Mouse (Mus musculus) frontal cortex, postnatal 36 days (tissue): ENCODE results near the gene Cyp1a2.
A peak's percentile ranks its signal among the peaks of the same experiment; 100 is the strongest.

Source experiments
- DNase-seq, 2 experiments: peaks; one replicate each; pipeline ENCODE4 v3.0.0; 2022; ENCODE audit warnings: low spot score in 2 of 2

The Cyp1a2 gene

DNA sequence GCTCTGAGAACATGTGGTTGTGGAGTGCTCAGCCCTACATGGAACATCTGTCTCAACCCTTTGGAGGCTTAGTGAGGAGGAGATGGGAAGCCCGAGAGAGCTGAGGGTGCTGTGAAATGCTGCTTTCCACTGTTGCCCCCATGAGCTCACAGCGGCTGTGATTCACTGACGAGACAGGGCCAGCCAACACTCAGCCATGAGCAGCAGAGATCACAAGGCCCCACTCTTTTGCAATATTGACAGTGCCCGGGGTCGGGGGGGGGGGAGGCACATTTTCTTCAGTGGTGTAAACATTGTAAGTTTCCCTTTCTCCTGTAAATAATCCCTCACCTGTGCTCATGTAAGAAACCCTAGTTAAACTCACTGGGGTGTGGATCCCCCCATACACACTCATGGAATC is 12.0 kb downstream of the Cyp1a2 start:
- no peak for DNase-seq

- no peak for DNase-seq
Measured at GRCm38 (mm10) chr9:57671037-57671436, 12.5 kb downstream of the Cyp1a2 start.

DNA sequence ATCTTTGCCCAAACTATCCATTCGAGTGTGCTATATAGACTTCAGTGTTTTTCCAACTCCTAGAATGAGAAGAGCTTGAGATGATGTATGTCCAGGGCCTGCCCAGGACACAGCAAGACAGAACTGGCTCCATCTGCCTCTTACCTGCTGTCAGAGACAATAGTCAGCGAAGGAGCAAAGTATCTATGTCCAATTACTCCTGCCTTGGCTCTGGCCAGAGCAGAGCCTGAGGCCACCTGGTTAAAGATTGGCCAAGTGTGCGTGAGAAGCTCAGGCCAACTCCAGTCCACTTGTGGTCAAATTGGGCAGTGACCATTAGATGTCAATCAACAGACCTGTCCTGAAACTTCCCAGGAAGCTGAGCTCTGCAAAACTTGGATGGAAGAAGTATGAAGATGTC is 13.9 kb downstream of the Cyp1a2 start:
- no peak for DNase-seq

- DNase-seq, result no peak
Measured at GRCm38 (mm10) chr9:57668277-57668676, 15.2 kb downstream of the Cyp1a2 start.

DNA sequence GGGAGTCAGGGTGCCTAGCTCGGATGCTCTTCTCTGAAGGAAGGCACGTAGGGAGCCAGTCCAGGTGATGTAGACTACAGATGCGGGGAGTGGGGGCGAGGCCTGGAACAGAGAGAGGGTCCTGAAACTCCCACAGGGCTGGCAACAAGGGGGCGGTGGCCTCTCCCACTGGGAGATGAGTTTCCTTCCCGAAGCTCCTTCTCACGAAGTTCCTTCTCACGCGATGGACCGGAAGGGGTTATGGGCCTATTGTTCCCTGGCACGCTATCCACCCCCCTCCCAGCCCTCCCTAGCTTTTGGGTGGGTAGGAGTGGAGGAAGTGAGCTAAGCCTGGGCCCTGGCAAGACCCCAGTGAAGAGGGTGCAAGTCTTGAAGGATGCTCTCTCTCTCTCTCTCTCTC is 15.7 kb downstream of the Cyp1a2 start:
- DNase-seq, result no peak

DNA sequence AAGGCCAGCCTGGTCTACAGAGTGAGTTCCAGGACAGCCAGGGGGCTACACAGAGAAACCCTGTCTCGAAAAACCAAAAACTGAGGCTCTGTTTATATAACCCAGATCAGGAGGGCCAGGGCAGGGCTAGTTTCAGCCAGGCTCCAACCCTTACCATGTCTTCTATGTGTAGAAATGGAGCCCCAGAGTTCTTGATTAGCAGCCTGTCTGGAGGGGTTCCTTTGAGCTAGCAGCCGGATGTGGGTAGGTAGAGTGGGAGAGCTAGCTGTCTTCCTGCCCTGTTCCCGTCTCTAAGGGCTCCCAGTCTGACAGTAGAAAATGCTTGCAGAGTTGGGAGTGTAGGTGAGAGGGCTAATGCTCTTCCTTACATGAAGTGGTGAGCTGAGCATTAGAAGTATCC is 16.4 kb downstream of the Cyp1a2 start:
- DNase-seq, result no peak

GRCm38 (mm10) chr9:57666536-57666935 is 17.0 kb downstream of the Cyp1a2 start:
- no peak for DNase-seq

DNA sequence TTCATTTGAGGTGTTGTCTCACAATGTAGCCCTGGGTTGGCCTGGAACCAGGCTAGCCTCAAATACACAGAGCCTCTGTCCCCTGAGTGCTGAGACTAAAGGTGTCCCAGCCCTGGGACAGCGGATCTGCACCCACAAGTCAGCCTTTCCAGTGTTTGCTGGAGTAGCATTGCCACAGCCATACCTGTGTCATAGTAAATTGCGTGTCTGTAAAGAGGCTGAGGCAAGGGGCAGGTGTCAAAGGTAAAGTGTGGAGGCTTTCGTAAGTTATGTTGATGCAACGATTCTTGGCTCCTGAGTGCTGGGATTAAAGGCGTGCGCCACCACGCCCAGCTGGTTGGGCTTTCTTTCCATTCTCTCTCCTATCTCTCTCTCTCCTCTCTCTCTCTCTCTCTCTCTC is 18.9 kb downstream of the Cyp1a2 start:
- DNase-seq, result no peak

DNA sequence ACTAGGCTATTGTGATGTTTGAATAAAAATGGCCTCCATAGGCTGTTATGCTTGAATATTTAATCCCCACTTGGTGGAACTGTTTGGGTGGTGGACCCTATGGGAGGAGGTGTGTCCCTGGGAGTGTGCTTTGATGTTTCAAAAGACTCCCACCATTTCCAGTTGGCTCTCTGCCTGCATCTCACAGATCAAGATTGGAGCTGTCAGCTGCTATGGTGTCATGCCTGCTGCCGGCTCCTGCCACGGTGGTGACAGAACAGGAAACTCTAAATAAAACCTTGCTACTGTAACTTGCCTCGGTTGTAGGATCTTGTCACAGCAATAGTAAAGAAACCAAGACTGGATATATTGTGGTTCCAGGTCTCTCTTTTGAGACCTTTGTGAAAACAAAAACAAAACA is 22.0 kb downstream of the Cyp1a2 start:
- DNase-seq, result no peak

DNA sequence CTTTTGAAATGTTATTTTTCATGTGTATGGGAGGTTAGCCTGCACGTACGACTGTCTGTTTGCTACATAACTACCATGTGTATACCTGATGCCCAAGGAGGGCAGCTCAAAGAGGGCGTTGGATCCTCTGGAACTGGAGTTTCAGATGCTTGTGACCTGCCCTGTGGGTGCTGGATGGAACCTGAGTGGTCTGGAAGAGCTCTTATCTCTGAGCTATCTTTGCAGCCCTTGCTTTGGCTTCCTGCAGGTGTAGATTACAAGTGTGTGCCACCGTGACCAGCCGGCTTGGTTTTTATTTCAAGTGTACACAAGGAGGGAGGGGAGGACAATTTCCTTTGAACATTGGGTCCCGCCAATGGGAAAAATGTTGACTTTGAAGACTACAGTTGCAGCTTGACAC is 23.0 kb downstream of the Cyp1a2 start:
- no peak for DNase-seq

DNA sequence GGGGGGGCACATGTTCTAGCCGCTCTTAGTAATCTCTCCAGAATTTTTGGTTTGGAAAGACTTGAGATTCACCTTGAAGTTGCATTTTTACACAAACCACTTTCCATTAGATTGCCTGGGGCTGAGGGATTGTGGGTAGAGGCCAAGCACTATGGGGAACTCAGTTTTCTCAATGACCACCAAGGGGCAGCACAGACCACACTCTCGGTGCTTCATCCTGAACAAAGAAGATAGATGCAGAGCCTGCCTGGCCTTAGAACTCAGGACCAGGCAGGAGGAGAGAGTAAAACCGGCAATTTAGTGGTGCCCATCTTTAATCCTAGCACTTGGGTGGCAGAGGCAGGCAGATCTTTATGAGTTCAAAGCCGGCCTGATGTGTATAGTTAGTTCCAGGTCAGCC is 23.7 kb downstream of the Cyp1a2 start:
- DNase-seq, result peak; percentile 75 to 78

- DNase-seq, result no peak
Measured at GRCm38 (mm10) chr9:57658970-57659369, 24.5 kb downstream of the Cyp1a2 start.

DNA sequence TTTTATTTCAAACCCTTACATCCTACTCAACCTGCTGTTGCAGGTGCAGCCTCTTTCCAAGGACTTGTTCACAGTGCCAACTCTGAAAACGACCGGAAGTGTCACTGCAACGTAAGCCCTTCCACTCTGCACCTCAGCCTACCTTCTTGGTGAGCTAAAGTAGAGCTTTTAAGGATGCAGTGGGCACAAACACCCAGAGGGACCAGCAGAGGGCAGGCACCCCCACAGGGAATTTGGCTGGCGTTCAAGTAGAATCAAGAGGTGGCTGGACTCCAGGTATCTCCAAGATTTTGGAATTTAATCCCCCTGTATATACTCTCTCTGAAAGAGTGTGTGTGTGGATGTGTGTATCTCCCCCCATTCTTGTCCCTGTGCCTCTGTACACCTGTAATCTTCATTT is 25.7 kb downstream of the Cyp1a2 start:
- DNase-seq, result no peak

GRCm38 (mm10) chr9:57656631-57657350 is 26.7 kb downstream of the Cyp1a2 start:
- DNase-seq, result no peak

GRCm38 (mm10) chr9:57655749-57656148 is 27.8 kb downstream of the Cyp1a2 start:
- DNase-seq, result peak; percentile 93

- no peak for DNase-seq
Measured at GRCm38 (mm10) chr9:57654966-57655365, 28.5 kb downstream of the Cyp1a2 start.

GRCm38 (mm10) chr9:57653283-57653682 is 30.2 kb downstream of the Cyp1a2 start, which contains the start of gene Csk:
Csk (minus strand) TSS chr9:57653631.
- no peak for DNase-seq

DNA sequence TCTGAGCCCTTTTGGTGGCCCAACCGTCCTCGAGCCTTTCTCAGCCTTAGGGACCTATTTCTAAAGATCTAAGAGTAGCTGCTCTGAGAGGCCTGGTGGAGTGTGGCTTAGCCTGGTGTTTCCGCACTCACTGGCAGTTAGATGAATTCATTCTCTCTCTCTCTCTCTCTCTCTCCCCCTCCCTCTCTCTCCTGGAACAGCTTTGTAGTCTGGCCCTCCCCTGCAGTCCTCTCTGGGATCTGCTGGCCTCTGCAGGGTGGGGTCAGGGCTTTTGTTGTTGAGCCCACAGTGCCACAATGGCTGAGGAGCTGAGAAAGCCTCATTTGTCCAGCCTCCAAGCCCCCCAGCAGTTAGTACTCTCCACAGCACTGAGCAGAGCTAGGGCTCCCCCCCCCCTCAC is 30.6 kb downstream of the Cyp1a2 start:
- no peak for DNase-seq

DNA sequence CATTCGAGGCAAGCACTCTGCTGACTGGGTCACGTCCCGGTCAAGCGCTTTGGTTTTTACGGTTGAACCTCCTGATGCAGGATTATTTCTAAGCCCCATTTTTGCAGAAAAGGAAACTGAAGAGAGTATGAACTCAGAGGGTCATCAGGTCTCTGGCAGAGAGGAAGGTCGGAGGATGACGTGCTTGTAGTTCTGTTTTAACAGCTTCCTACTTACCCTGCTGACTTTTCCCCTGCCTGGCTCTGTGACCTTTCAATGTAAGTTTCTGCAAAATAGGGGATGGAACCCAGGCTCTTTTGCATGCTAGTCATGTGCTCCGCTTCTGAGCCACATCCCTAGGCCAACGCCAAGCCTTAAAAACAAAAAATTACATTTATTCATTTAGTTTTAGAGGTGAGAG is 31.2 kb downstream of the Cyp1a2 start:
- DNase-seq, result no peak

DNA sequence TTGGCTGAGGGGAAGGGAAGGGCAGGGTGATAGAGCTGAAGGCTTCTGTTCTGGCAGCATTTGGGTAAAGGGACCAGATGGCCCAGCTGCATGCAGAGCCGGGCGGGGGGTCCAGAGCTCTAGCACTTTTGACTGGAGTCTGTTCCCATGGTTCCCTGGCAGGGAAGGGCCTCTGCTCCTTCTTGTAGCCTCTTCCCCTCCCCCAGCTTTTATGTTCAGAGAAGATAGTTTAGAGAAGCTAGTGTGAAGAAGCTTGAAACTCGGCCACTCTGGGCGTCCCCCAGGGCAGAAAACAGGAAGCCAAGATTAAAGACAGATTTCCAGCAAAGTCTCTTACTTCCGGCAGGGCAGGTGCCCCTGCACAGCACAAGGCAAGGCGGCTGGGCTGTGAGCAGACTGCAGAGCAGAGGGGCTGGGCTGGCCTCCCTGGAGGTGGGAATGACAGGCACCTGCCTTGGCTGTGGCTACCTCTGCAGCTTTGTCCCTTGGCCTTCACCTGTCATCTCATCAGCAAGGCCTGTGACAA is 32.7 kb downstream of the Cyp1a2 start:
- no peak for DNase-seq

DNA sequence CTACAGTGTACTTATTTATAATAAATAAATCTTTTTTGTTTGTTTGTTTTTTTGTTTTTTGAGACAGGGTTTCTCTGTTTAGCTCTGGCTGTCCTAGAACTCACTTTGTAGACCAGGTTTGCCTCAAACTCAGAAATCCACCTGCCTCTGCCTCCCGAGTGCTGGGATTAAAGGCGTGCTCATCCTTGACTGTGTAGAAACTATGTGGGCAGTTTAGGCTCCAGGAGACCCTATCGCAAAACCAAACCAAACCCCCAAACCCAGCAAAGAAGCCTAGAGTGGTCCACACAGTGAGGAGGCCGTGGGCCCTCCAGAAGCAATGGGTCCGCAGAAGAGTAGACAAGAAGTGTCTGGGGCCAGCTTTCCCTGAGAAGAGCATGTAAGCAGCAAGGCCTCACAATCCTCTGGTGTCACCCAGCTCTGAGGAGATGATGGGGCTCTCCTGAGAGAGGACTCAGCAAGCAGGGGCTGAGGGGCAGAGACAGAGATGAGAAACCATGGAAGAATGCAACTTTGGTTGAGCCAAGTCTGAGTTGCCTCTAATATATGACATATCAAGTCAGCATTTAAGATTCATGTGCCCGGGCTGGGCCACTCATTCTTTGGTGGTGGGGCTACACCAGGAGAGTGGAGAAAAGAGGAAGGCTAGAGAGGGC is 33.2 kb downstream of the Cyp1a2 start:
- DNase-seq, result no peak

DNA sequence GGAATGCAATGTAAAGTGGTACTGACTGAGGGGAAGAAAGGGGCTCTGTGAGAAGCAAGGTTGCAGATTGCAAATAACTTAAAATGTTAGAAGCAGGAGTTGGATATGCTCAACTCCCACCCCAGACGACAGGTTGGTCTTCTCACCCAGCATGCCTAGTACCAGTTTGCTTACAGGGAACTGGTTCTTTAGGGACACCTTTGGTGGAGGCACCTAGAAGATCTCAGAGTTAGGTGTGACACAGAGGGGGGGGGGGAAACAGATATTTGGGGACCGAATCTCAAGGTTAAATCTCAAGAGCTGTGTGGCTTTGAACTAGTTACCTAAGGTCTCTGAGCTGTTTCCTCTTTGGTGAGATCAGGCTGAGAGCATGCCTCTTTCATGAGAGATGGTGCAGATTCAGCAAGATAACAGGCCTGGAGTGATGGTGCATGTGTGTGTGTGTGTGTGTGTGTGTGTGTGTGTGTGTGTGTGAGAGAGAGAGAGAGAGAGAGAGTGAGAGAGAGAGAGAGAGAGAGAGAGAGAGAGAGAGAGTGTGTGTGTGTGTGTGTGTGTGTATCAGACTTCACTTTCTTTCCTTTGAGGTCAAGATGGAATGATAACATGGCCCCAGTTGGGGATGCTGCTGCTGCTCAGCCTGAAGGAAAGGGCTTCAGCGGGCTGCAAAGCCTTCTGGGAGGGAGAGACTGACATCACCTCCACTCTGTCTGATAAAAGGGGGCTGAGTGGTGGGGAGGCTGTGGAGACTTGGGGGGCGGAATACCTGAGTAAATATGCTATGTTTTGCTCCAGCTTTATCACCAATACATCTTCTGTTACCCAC is 36.0 kb downstream of the Cyp1a2 start:
- DNase-seq, result no peak
